Mouse (Mus musculus) hindbrain, embryonic 15.5 days (tissue): ENCODE measurements at regions not wholly inside any gene's neighbourhood (a gene's known extent, or its start where the extent isn't known, plus 50 kb on each side); places are given as distances from the start of the nearest gene placed in this dataset.

Experiments used
- ATAC-seq: fragments of 200-750 bp; cut with Nextera tagmentation; 2 replicates; pipeline ENCODE4 v1.8.0; 2017; ENCODE audit warnings: low read depth, moderate number of reproducible peaks, moderate TSS enrichment; ENCODE audit not compliant: low FRiP score
- H3K27ac ChIP-seq: fragments of 300-500 bp; sonication (generic); replicated peaks from 2 replicates; pipeline ENCODE4 v1.5.1; 2015; ENCODE audit warnings: mild to moderate bottlenecking, inconsistent platforms
- H3K27me3 ChIP-seq: fragments of 300-500 bp; sonication (generic); 2 replicates; pipeline ENCODE4 v1.6.1; 2015; ENCODE audit warnings: control low read depth, inconsistent platforms
- H3K36me3 ChIP-seq: fragments of 300-500 bp; sonication (generic); 2 replicates; pipeline ENCODE4 v1.6.1; 2015; ENCODE audit warnings: control low read depth, inconsistent platforms
- H3K4me1 ChIP-seq: fragments of 300-500 bp; sonication (generic); replicated peaks from 2 replicates; pipeline ENCODE4 v1.6.1; 2015; ENCODE audit warnings: control low read depth, inconsistent platforms
- H3K4me2 ChIP-seq: fragments of 300-500 bp; sonication (generic); 2 replicates; pipeline ENCODE4 v1.6.1; 2015; ENCODE audit warnings: moderate library complexity, mild to moderate bottlenecking, inconsistent platforms
- H3K4me3 ChIP-seq: fragments of 300-500 bp; sonication (generic); 2 replicates; pipeline ENCODE4 v1.5.1; 2015; ENCODE audit warnings: mild to moderate bottlenecking, inconsistent platforms
- H3K9ac ChIP-seq: fragments of 300-500 bp; sonication (generic); 2 replicates; pipeline ENCODE4 v1.6.1; 2015; ENCODE audit warnings: inconsistent platforms
- H3K9me3 ChIP-seq: fragments of 300-500 bp; sonication (generic); 2 replicates; pipeline ENCODE4 v1.6.1; 2016; ENCODE audit warnings: control low read depth, inconsistent platforms
- WGBS: fragments of 180-500 bp; shearing (Covaris S2); methylation state at CpG from one replicate; pipeline ENCODE4 v1.1.7; 2015; 5-methylcytosine and 5-hydroxymethylcytosine counted together

- H3K4me2 ChIP-seq, result peak overlapping the region; percentile 90
- peaks cover 4% of the 10 kb centered on the region; the same call in 1 of the 2 replicates for H3K36me3 ChIP-seq
- H3K4me3 ChIP-seq, result peak overlapping the region; percentile 9; the same call in 1 of the 2 replicates
- no peak overlapping the region for H3K9ac ChIP-seq
- no peaks in the 10 kb centered on the region for H3K9me3 ChIP-seq
- peak overlapping the region; percentile 72 for H3K27ac ChIP-seq
- no peaks in the 10 kb centered on the region for H3K27me3 ChIP-seq
- no peak for ATAC-seq
- 34% methylated on average over 6 of the region's 6 CpGs for WGBS
- 0 out of 2 replicates have a peak, but pooled peaks cover 5% of the 10 kb centered on the region for H3K4me1 ChIP-seq
Measured at GRCm38 (mm10) chr3:17799120-17799519, 149.1 kb upstream of the Cypt12 start.

DNA sequence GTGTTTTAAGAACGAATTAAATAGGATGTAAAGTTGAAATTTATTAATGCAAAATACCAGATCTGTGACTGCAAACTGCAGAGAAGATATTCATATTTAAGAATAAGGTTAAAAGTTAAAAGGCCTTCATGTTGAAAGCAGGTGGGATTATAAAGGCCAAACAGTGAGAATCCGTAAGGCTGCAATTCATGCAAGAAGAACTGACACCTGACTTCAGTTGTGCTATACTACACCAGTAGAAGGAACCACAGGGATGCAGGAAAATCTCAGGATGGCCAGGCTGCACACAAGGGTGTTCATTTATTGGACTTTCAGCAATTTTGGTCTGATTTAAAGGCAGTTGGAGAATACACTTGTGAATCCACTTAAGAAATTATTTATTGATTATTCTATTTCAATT lies 147.4 kb upstream of the Cypt12 start:
- H3K4me2 ChIP-seq, result peak overlapping the region; percentile 45
- H3K4me1 ChIP-seq, result peaks cover 8% of the 10 kb centered on the region; the same call in 1 of the 2 replicates
- H3K4me3 ChIP-seq, result no peak overlapping the region
- ATAC-seq, result no peak
- H3K27me3 ChIP-seq, result no peaks in the 10 kb centered on the region
- H3K9me3 ChIP-seq, result no peaks in the 10 kb centered on the region
- no peak overlapping the region for H3K9ac ChIP-seq
- H3K36me3 ChIP-seq, result peaks cover 4% of the 10 kb centered on the region; the same call in 1 of the 2 replicates
- WGBS, result 61% methylated on average over 2 of the region's 2 CpGs
- peak overlapping the region; percentile 65; the same call in 1 of the 2 replicates for H3K27ac ChIP-seq

DNA sequence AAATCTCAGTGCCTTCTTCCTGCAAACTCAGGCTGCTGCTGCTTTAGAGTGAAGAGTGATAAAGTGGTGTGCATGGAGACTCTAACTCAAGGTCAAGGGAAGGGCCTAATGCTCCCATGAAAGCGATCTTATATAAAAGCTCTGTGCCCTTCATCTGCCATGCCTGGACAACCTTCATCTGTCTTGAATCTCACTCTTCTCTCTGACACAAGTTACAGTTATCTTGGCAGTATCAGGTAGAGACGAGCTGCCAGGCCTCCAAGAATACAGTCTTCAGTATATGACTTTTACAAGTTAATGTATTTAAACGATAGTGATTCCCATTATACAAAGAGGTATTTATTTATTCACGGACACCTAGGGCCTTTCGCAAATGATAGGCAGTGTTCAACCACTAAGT lies 146.7 kb upstream of the Cypt12 start:
- ATAC-seq, result 0 out of 2 replicates have a peak, but pooled peaks have one; percentile 38
- Histone ChIP-seq H3K4me1 (peaks cover 13% of the 10 kb centered on the region; the same call in 1 of the 2 replicates), H3K4me2 (peak overlapping the region; percentile 23), H3K9me3 (no peaks in the 10 kb centered on the region), H3K36me3 (no peaks in the 10 kb centered on the region), H3K4me3 (no peak overlapping the region), H3K27ac (peak overlapping the region; percentile 66), H3K27me3 (no peaks in the 10 kb centered on the region), H3K9ac (peak overlapping the region; percentile 25; the same call in 1 of the 2 replicates)
- WGBS, result 57% methylated on average over 5 of the region's 5 CpGs

GRCm38 (mm10) chr3:17805185-17805584 lies 143.0 kb upstream of the Cypt12 start:
- no peak for ATAC-seq
- WGBS, result 62% methylated on average over 1 of the region's 1 CpGs
- peak overlapping the region; percentile 15; the same call in 1 of the 2 replicates for H3K27ac ChIP-seq

DNA sequence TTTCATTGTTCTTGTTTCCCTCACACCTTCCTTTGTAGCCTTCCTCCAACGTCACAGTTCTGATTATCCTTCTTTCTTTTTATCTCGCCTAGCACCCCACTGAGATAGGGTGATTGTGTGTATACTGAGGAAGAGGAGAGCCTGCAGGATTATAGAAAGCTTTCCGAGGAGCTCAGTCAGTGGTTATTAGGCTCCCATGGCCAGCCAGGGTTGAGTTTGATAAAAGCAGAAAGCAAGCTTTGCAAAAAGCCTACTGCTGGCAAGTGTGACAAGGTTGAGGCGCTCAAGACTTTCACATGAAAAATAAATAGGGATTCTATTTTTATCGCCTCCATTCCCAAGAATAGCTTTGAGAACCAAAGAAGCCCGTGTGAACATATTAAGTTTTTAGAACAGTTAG lies 136.9 kb upstream of the Cypt12 start:
- Histone ChIP-seq H3K4me3 (no peak overlapping the region), H3K9me3 (no peaks in the 10 kb centered on the region), H3K9ac (no peak overlapping the region), H3K27ac (no peak overlapping the region; the same call in 1 of the 2 replicates), H3K27me3 (no peaks in the 10 kb centered on the region), H3K36me3 (no peaks in the 10 kb centered on the region), H3K4me1 (peaks cover 10% of the 10 kb centered on the region; the same call in 1 of the 2 replicates), H3K4me2 (no peak overlapping the region)
- ATAC-seq, result no peak
- 55% methylated on average over 6 of the region's 6 CpGs for WGBS

More at GRCm38 (mm10) chr3:17805185-17805584, 143.0 kb upstream of the Cypt12 start:
- Histone ChIP-seq H3K4me1 (peaks cover 13% of the 10 kb centered on the region; the same call in 1 of the 2 replicates), H3K4me2 (no peak overlapping the region), H3K27me3 (no peaks in the 10 kb centered on the region), H3K9me3 (no peaks in the 10 kb centered on the region), H3K4me3 (no peak overlapping the region), H3K9ac (no peak overlapping the region), H3K36me3 (no peaks in the 10 kb centered on the region)

- no peak overlapping the region for H3K4me2 ChIP-seq
- H3K36me3 ChIP-seq, result no peaks in the 10 kb centered on the region
- no peak overlapping the region for H3K4me3 ChIP-seq
- H3K27ac ChIP-seq, result peak overlapping the region; percentile 38; the same call in 1 of the 2 replicates
- WGBS, result 62% methylated on average over 3 of the region's 3 CpGs
- ATAC-seq, result no peak
- H3K27me3 ChIP-seq, result no peaks in the 10 kb centered on the region
- no peaks in the 10 kb centered on the region for H3K9me3 ChIP-seq
- H3K9ac ChIP-seq, result no peak overlapping the region
- no peaks in the 10 kb centered on the region for H3K4me1 ChIP-seq
Measured at GRCm38 (mm10) chr3:17824201-17824600, 124.0 kb upstream of the Cypt12 start.

DNA sequence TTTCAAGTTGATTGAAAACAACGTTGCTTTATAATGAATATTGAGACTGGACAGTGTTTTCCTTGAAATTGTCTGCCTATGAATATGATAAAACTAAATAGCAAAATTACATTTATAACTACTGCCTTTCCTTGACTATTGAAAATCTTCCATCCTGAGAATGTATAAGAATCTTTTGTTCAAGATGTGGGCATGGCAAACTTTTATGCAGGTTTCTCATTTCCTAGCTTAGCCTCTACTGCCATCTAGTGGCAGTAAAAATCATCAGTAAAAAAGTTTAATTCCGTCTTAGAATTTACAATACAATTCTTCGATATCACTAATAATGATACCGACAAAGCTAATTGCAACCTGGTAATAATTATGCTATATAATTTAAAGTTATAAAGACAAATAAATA lies 123.5 kb upstream of the Cypt12 start:
- H3K9me3 ChIP-seq, result no peaks in the 10 kb centered on the region
- H3K4me1 ChIP-seq, result no peaks in the 10 kb centered on the region
- no peak for ATAC-seq
- no peaks in the 10 kb centered on the region for H3K27me3 ChIP-seq
- H3K9ac ChIP-seq, result no peak overlapping the region
- H3K4me2 ChIP-seq, result no peak overlapping the region
- no peak overlapping the region for H3K27ac ChIP-seq
- no peak overlapping the region for H3K4me3 ChIP-seq
- WGBS, result 48% methylated on average over 4 of the region's 4 CpGs
- no peaks in the 10 kb centered on the region for H3K36me3 ChIP-seq

GRCm38 (mm10) chr3:17825254-17825890 lies 122.8 kb upstream of the Cypt12 start:
- Histone ChIP-seq H3K4me2 (no peak overlapping the region), H3K4me1 (no peaks in the 10 kb centered on the region), H3K9ac (no peak overlapping the region), H3K27me3 (no peaks in the 10 kb centered on the region), H3K27ac (no peak overlapping the region), H3K4me3 (no peak overlapping the region), H3K9me3 (no peaks in the 10 kb centered on the region), H3K36me3 (no peaks in the 10 kb centered on the region)
- ATAC-seq, result no peak
- 65% methylated on average over 3 of the region's 3 CpGs for WGBS

- no peaks in the 10 kb centered on the region for H3K27me3 ChIP-seq
- no peak overlapping the region for H3K4me2 ChIP-seq
- no peaks in the 10 kb centered on the region for H3K36me3 ChIP-seq
- WGBS, result 46% methylated on average over 1 of the region's 1 CpGs
- no peak overlapping the region for H3K27ac ChIP-seq
- H3K9ac ChIP-seq, result no peak overlapping the region
- no peak overlapping the region for H3K4me3 ChIP-seq
- H3K4me1 ChIP-seq, result no peaks in the 10 kb centered on the region
- no peaks in the 10 kb centered on the region for H3K9me3 ChIP-seq
- ATAC-seq, result no peak
Measured at GRCm38 (mm10) chr3:17834706-17835105, 113.5 kb upstream of the Cypt12 start.

DNA sequence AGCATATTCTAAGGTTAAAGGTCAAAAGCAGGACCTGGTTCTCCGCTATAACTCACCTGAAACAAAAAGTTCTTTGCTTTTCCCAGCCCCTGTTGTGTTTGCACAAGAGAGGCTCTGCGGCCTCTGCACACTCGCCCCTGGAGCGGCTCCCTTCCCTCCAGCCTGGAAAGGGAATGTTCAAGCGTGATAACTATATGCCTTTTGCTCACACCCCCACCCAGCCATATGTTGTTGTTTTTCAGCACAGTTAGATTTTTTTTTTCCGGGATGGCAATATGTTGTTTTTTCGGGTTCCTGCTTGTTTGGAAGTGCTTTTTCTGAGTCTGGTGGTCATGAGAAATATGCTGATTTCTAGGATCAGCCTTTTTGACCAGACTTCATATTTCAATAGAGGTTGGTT lies 100.6 kb upstream of the Cypt12 start:
- WGBS, result 81% methylated on average over 7 of the region's 7 CpGs
- Histone ChIP-seq H3K27ac (no peak overlapping the region), H3K27me3 (no peaks in the 10 kb centered on the region), H3K4me1 (no peaks in the 10 kb centered on the region), H3K4me2 (no peak overlapping the region), H3K36me3 (no peaks in the 10 kb centered on the region), H3K4me3 (no peak overlapping the region), H3K9ac (no peak overlapping the region), H3K9me3 (no peaks in the 10 kb centered on the region)
- ATAC-seq, result no peak

GRCm38 (mm10) chr3:17848181-17848580 lies 100.0 kb upstream of the Cypt12 start:
- H3K4me2 ChIP-seq, result no peak overlapping the region
- H3K36me3 ChIP-seq, result no peaks in the 10 kb centered on the region
- H3K27ac ChIP-seq, result no peak overlapping the region
- H3K4me1 ChIP-seq, result no peaks in the 10 kb centered on the region
- H3K9ac ChIP-seq, result no peak overlapping the region
- H3K4me3 ChIP-seq, result no peak overlapping the region
- no peaks in the 10 kb centered on the region for H3K27me3 ChIP-seq
- ATAC-seq, result no peak
- H3K9me3 ChIP-seq, result no peaks in the 10 kb centered on the region

DNA sequence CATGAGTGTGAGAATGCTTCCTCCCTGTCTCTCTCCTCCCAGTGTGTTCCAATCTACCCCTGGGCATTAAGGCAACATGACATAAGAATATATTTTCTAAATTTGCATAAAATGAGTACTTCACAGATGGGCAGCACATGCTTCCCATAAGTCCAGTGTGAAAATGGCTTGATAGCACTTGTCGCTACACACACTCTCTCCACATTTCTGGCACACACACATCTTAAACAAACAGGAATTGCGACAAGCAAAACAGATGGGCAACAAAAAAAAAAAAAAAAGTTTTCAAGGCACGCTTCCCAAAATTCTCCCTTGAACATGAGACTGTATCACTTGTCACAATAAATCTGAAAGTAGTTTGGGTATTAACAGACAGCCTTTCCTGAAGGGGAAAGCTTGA lies 85.8 kb upstream of the Cypt12 start:
- no peaks in the 10 kb centered on the region for H3K4me1 ChIP-seq
- no peaks in the 10 kb centered on the region for H3K27me3 ChIP-seq
- H3K9ac ChIP-seq, result no peak overlapping the region
- no peak for ATAC-seq
- H3K9me3 ChIP-seq, result no peaks in the 10 kb centered on the region
- H3K4me2 ChIP-seq, result no peak overlapping the region
- H3K36me3 ChIP-seq, result no peaks in the 10 kb centered on the region
- no peak overlapping the region for H3K27ac ChIP-seq
- whole genome bisulfite sequencing, result 75% methylated on average over 3 of the region's 3 CpGs
- no peak overlapping the region for H3K4me3 ChIP-seq

DNA sequence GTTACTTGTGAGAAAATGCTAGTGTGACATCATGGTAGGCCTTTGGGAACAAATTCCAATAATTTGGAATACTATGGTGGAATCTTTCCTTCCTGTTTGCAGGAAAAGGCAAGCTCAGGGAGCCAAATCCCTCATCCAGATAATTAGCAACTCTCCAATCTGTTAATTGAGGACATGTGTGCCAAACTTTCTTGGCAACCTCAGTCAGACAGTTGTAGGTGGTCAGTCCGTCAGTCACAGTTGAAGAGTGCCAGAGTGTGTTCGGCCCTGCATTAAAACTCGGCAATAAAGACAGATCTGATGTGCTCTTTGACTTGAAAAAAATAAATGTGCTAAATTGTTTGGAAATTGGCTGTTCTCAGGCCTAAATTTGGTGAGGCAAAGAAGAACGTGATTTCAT lies 83.1 kb upstream of the Cypt12 start:
- 69% methylated on average over 4 of the region's 4 CpGs for WGBS
- Histone ChIP-seq H3K36me3 (no peaks in the 10 kb centered on the region), H3K4me1 (no peaks in the 10 kb centered on the region), H3K27me3 (no peaks in the 10 kb centered on the region), H3K27ac (no peak overlapping the region), H3K9ac (no peak overlapping the region), H3K9me3 (no peaks in the 10 kb centered on the region), H3K4me3 (no peak overlapping the region), H3K4me2 (no peak overlapping the region)
- no peak for ATAC-seq
